Mouse (Mus musculus): ENCODE data around the gene Ccdc136. TPM values are rescaled to one million over a fixed set of nuclear protein-coding genes. Genes with fewer than 3 reads are reported as not detected.

Gene Ccdc136
- polyA plus RNA-seq, 1 experiment, result 927 TPM

- Histone ChIP-seq H3K27me3 (ENCODE audit: control insufficient read depth, insufficient read depth, low read length) (peaks cover 2% of the 10 kb centered on the region; the same call in 1 of the 2 replicates), H3K27ac (ENCODE audit: control insufficient read depth, insufficient read depth, low read depth, low read length) (no peak overlapping the region), H3K36me3 (ENCODE audit: control insufficient read depth, insufficient read depth, low read length) (no peaks in the 10 kb centered on the region), H3K4me1 (ENCODE audit: control insufficient read depth, insufficient read depth, low read length) (peaks cover 15% of the 10 kb centered on the region), H3K4me3 (ENCODE audit: control insufficient read depth, low read depth, low read length) (no peak overlapping the region; the same call in 1 of the 2 replicates)
- TF ChIP-seq POLR2A (IDR thresholded peaks at IDR 0.05; ENCODE audit: control insufficient read depth, low read depth, low read length) (no peak), CTCF (IDR thresholded peaks at IDR 0.05; ENCODE audit: control insufficient read depth, insufficient read depth, insufficient replicate concordance, low read depth, low read length) (no peak)
These were observed 36.5 kb downstream of the Ccdc136 start for GRCm38 (mm10) chr6:29432676-29433037.

DNA sequence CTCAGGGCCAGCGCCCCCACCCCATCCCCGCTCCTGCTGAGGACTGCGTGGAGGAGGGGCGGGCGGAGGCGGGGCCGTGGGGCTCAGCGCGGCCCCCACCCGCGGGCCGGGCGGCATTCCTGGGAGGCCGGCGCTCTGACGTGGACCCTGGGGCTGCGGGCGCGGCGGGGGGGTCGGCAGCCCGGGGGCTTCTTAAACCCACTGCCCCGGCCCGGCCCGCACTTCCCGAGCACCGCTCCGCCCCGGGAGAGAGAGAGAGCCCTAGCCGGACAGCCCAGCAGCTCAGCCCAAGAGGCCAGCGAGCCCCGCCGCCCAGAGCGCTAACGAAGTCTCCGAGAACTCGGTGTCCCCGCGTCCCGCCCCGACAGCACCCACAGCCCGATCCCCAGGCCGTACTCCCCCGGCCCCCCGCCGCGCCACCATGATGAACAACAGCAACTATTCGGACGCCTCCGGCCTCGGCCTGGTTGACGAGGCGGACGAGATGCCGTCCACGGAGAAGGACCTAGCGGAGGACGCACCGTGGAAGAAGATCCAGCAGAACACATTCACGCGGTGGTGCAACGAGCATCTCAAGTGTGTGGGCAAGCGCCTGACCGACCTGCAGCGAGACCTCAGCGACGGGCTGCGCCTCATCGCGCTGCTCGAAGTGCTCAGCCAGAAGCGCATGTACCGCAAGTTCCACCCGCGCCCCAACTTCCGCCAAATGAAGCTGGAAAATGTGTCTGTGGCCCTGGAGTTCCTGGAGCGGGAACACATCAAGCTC, 37.1 kb downstream of the Ccdc136 start, which contains the start of gene Flnc:
Gene Flnc, plus strand, starts transcription at position 219 of the 766 bp plus-strand sequence.
- Histone ChIP-seq H3K27me3 (ENCODE audit: control insufficient read depth, insufficient read depth, low read length) (peaks cover 2% of the 10 kb centered on the region; the same call in 1 of the 2 replicates), H3K4me3 (ENCODE audit: control insufficient read depth, low read depth, low read length) (peak within 1 kb of the TSS; percentile 74), H3K27ac (ENCODE audit: control insufficient read depth, insufficient read depth, low read depth, low read length) (no peak within 1 kb of the TSS), H3K4me1 (ENCODE audit: control insufficient read depth, insufficient read depth, low read length) (peaks cover 15% of the 10 kb centered on the region), H3K36me3 (ENCODE audit: control insufficient read depth, insufficient read depth, low read length) (no peaks in the 10 kb centered on the region)
- TF ChIP-seq CTCF (IDR thresholded peaks at IDR 0.05; ENCODE audit: control insufficient read depth, insufficient read depth, insufficient replicate concordance, low read depth, low read length) (no peak), POLR2A (IDR thresholded peaks at IDR 0.05; ENCODE audit: control insufficient read depth, low read depth, low read length) (no peak)

DNA sequence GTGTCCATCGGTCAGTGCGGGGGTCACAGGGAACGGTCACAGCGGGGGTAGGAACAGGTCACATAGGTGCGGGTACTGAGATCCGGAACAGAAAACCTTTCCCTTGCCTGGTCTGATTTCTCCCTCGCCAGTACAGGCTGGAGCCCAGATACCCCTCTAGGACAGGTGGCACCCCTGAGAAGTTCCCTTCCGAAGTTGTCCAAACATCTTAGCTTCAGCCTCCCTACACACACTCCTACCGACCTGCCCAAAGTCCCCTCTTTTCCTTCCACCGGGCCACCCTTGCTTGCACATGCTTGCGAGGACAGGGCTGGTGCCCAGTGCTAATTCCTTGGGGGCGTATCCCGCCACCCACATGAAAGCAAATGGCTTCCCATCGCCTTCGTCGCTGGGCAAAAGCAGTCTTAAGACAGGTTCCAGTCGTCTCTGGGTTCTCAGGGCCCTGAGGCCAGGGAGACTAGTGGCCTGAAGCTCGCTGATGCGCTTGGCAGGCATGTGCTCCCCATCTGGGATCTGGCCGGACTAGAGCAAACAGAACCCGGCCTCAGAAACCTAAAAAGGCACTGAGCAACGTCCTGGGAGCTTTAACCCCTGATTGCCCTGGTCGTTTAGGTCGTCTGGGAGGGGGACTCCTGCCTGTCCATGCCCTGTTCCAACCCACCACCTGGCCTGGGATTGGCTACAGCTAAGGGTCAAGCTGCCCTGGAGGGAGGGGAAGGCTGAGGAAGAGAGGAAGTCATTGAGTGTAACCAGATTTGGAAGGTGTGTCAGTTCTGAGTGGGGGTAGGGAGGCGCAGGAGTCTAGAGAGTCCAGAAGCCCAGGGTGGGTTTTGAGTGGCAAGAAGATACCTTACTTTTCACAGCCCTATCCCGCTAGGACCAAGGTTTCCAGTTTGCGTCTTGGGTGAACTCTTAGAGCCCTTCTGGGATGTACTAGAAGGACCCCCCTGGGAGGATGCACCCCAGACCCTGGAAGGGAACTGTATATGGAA, 38.0 kb downstream of the Ccdc136 start:
- Histone ChIP-seq H3K4me1 (ENCODE audit: control insufficient read depth, insufficient read depth, low read length) (peaks cover 15% of the 10 kb centered on the region), H3K27ac (ENCODE audit: control insufficient read depth, insufficient read depth, low read depth, low read length) (no peak overlapping the region), H3K36me3 (ENCODE audit: control insufficient read depth, insufficient read depth, low read length) (no peaks in the 10 kb centered on the region), H3K4me3 (ENCODE audit: control insufficient read depth, low read depth, low read length) (peak overlapping the region; percentile 74), H3K27me3 (ENCODE audit: control insufficient read depth, insufficient read depth, low read length) (peaks cover 2% of the 10 kb centered on the region; the same call in 1 of the 2 replicates)
- TF ChIP-seq CTCF (IDR thresholded peaks at IDR 0.05; ENCODE audit: control insufficient read depth, insufficient read depth, insufficient replicate concordance, low read depth, low read length) (no peak), POLR2A (IDR thresholded peaks at IDR 0.05; ENCODE audit: control insufficient read depth, low read depth, low read length) (no peak)

DNA sequence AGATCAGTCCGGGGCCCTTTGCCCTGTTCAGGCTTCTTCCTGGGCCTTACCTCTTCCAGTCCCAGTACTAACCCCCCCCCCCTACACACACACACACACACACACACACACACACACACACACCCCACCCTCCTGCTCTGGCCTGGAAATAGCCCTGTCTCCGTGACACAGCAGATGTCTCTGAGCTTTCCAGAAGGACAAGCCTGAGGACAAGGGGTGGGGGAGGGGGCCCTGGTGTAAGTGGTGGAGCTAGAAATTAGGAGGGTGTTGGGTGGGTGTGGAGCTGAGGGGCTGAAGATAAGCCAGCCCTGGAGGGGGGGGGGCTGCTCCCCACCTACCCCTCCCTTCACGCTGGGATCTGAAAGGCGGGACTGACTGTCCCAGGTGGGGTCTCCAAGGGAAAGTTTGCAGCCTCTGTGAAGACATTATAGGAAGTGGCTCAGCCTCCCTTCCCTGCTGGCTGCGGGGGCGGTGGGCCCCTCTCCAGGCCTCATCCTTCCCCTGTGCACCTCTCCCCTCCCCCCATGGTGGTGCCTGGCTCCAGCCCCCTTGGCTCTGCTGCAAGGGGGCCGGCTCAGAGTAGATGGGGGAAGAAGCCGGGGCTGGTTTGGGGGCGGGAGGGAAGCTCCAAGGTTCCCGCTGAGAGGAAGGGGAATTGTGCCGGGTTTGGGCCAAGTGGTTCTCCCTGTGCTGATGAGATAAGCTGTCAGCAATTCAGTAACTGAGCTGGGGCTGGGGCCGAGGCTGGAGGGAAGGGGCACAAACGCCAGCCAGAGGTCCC, 39.0 kb downstream of the Ccdc136 start:
- Histone ChIP-seq H3K4me3 (ENCODE audit: control insufficient read depth, low read depth, low read length) (no peak overlapping the region), H3K27ac (ENCODE audit: control insufficient read depth, insufficient read depth, low read depth, low read length) (no peak overlapping the region), H3K27me3 (ENCODE audit: control insufficient read depth, insufficient read depth, low read length) (peaks cover 2% of the 10 kb centered on the region; the same call in 1 of the 2 replicates), H3K4me1 (ENCODE audit: control insufficient read depth, insufficient read depth, low read length) (peaks cover 15% of the 10 kb centered on the region), H3K36me3 (ENCODE audit: control insufficient read depth, insufficient read depth, low read length) (no peaks in the 10 kb centered on the region)
- TF ChIP-seq POLR2A (IDR thresholded peaks at IDR 0.05; ENCODE audit: control insufficient read depth, low read depth, low read length), result no peak
- TF ChIP-seq CTCF (IDR thresholded peaks at IDR 0.05; ENCODE audit: control insufficient read depth, insufficient read depth, insufficient replicate concordance, low read depth, low read length), result no peak

- Histone ChIP-seq H3K36me3 (ENCODE audit: control insufficient read depth, insufficient read depth, low read length) (no peaks in the 10 kb centered on the region), H3K27me3 (ENCODE audit: control insufficient read depth, insufficient read depth, low read length) (peaks cover 2% of the 10 kb centered on the region; the same call in 1 of the 2 replicates), H3K4me1 (ENCODE audit: control insufficient read depth, insufficient read depth, low read length) (peaks cover 15% of the 10 kb centered on the region), H3K4me3 (ENCODE audit: control insufficient read depth, low read depth, low read length) (no peak overlapping the region), H3K27ac (ENCODE audit: control insufficient read depth, insufficient read depth, low read depth, low read length) (no peak overlapping the region)
- TF ChIP-seq POLR2A (IDR thresholded peaks at IDR 0.05; ENCODE audit: control insufficient read depth, low read depth, low read length), result no peak
- TF ChIP-seq CTCF (IDR thresholded peaks at IDR 0.05; ENCODE audit: control insufficient read depth, insufficient read depth, insufficient replicate concordance, low read depth, low read length), result no peak
These were observed 39.9 kb downstream of the Ccdc136 start for GRCm38 (mm10) chr6:29435940-29436451.

DNA sequence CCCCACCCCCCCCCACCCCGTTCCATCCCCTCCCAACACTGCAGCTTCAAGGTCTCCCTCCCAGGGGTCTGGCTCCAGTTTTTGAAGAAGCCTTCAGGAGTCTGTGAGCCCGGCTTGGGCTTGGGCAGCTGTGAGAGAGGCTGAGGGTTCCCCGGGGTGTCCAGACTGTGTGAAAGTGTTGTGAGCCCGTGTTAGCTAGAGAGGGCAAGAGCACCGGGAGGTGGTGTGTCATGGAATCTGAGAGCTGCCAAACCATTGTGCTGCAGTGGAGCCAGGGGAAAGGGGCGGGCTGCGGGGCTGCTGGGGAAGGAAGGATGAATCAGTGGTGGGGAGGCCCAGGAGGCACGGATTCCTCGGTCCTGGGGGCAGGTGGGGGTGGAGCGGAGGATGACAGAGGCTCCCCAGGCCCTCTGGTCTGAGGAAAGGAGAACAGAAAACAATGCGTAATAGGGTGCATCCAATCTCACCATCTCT, 40.4 kb downstream of the Ccdc136 start:
- H3K27me3 ChIP-seq (ENCODE audit: control insufficient read depth, insufficient read depth, low read length), result peaks cover 2% of the 10 kb centered on the region; the same call in 1 of the 2 replicates
- no peak overlapping the region for H3K27ac ChIP-seq (ENCODE audit: control insufficient read depth, insufficient read depth, low read depth, low read length)
- H3K36me3 ChIP-seq (ENCODE audit: control insufficient read depth, insufficient read depth, low read length), result no peaks in the 10 kb centered on the region
- peaks cover 15% of the 10 kb centered on the region for H3K4me1 ChIP-seq (ENCODE audit: control insufficient read depth, insufficient read depth, low read length)
- TF ChIP-seq POLR2A (IDR thresholded peaks at IDR 0.05; ENCODE audit: control insufficient read depth, low read depth, low read length), result no peak
- no peak for TF ChIP-seq CTCF (IDR thresholded peaks at IDR 0.05; ENCODE audit: control insufficient read depth, insufficient read depth, insufficient replicate concordance, low read depth, low read length)
- H3K4me3 ChIP-seq (ENCODE audit: control insufficient read depth, low read depth, low read length), result no peak overlapping the region
